Mouse (Mus musculus) heart, embryonic 14.5 days (tissue): ENCODE data around the gene Sp7. TPM values are rescaled to one million over a fixed set of nuclear protein-coding genes. Genes with fewer than 3 reads are reported as not detected.
"Not testable (repeated sequence)": the region's sequence is repeated elsewhere in the genome, so short reads cannot be mapped to it uniquely, and the experiment has no call there.

Experiments
- ATAC-seq: fragments of 200-750 bp; cut with Nextera tagmentation; 2 replicates; pipeline ENCODE4 v1.8.0; 2017; ENCODE audit warnings: low read depth, moderate TSS enrichment; ENCODE audit not compliant: insufficient number of reproducible peaks, insufficient read depth, low FRiP score
- H3K27ac ChIP-seq, 2 experiments: fragments of 200-500 bp in 1 of 2; fragments of 300-500 bp in 1 of 2; sonication (generic) in 1 of 2; replicated peaks in 1 of 2; 2 replicates each; pipeline ENCODE4 v1.5.1; 2012 to 2014; ENCODE audit warnings: low read depth in 2 of 2, low read length in 2 of 2, control low read depth in 1 of 2, mild to moderate bottlenecking in 1 of 2, mixed read lengths in 1 of 2; ENCODE audit not compliant: control insufficient read depth in 1 of 2, insufficient read depth in 1 of 2
- H3K27me3 ChIP-seq: fragments of 300-500 bp; sonication (generic); 2 replicates; pipeline ENCODE4 v1.6.1; 2014; ENCODE audit warnings: mild to moderate bottlenecking, low read length, control low read depth; ENCODE audit not compliant: control insufficient read depth, insufficient read depth
- H3K36me3 ChIP-seq: fragments of 300-500 bp; sonication (generic); 2 replicates; pipeline ENCODE4 v1.6.1; 2014; ENCODE audit warnings: mild to moderate bottlenecking, control low read depth, low read length, mixed read lengths; ENCODE audit not compliant: control insufficient read depth, insufficient read depth
- H3K4me1 ChIP-seq, 2 experiments: fragments of 200-500 bp in 1 of 2; fragments of 300-500 bp in 1 of 2; sonication (generic) in 1 of 2; 2 replicates each; pipeline ENCODE4 v1.6.1; 2012 to 2014; ENCODE audit warnings: low read length in 2 of 2, control low read depth in 1 of 2, mixed read lengths in 1 of 2; ENCODE audit not compliant: control insufficient read depth in 2 of 2, insufficient read depth in 2 of 2
- H3K4me2 ChIP-seq: fragments of 300-500 bp; sonication (generic); 2 replicates; pipeline ENCODE4 v1.6.1; 2014; ENCODE audit warnings: mild to moderate bottlenecking, low read length
- H3K4me3 ChIP-seq, 2 experiments: fragments of 200-500 bp in 1 of 2; fragments of 300-500 bp in 1 of 2; sonication (generic) in 1 of 2; 2 replicates each; pipeline ENCODE4 v1.5.1; 2012 to 2014; ENCODE audit warnings: low read length in 2 of 2, mild to moderate bottlenecking in 2 of 2, control low read depth in 1 of 2, low read depth in 1 of 2, moderate library complexity in 1 of 2; ENCODE audit not compliant: control insufficient read depth in 1 of 2, insufficient read depth in 1 of 2
- H3K9ac ChIP-seq: fragments of 300-500 bp; sonication (generic); 2 replicates; pipeline ENCODE4 v1.6.1; 2014; ENCODE audit warnings: mild to moderate bottlenecking, low read length
- H3K9me3 ChIP-seq: fragments of 300-500 bp; sonication (generic); 2 replicates; pipeline ENCODE4 v1.6.1; 2016; ENCODE audit warnings: low read length, control low read depth; ENCODE audit not compliant: control insufficient read depth
- WGBS: fragments of 180-500 bp; shearing (Covaris S2); extraction: QIAGEN DNeasy Blood & Tissue Kit; methylation state at CpG from one replicate; pipeline ENCODE4 v1.1.7; 2014; 5-methylcytosine and 5-hydroxymethylcytosine counted together
- polyA plus RNA-seq: library from polyadenylated mRNA; unstranded; fragments of >200 nt; fragmentation: Nextera tagmentation; extraction: Ambion mirVana; gene quantifications from 2 replicates; pipeline ENCODE4 v1.2.1, GENCODE M21; 2014

Sp7 gene
- polyA plus RNA-seq, 1 experiment from 2014 or later: 0.22 TPM

- H3K4me2 ChIP-seq: no peak overlapping the region
- 9% methylated on average over 1 of the region's 1 CpGs for WGBS
- no peak overlapping the region for H3K27ac ChIP-seq
- no peaks in the 10 kb centered on the region for H3K9me3 ChIP-seq
- H3K27me3 ChIP-seq: no peaks in the 10 kb centered on the region
- no peak overlapping the region for H3K9ac ChIP-seq
- H3K4me1 ChIP-seq: no peaks in the 10 kb centered on the region
- peaks cover 74% of the 10 kb centered on the region for H3K36me3 ChIP-seq
- no peak overlapping the region for H3K4me3 ChIP-seq
- ATAC-seq: no peak
These were observed 25.4 kb downstream of the Sp7 start for GRCm38 (mm10) chr15:102341580-102341979.

GRCm38 (mm10) chr15:102339612-102340011, 27.4 kb downstream of the Sp7 start:
- no peak overlapping the region for H3K4me2 ChIP-seq
- H3K9ac ChIP-seq: no peak overlapping the region
- no peaks in the 10 kb centered on the region for H3K4me1 ChIP-seq
- 65% methylated on average over 5 of the region's 5 CpGs for whole genome bisulfite sequencing
- no peak for ATAC-seq
- no peaks in the 10 kb centered on the region for H3K27me3 ChIP-seq
- H3K36me3 ChIP-seq: peaks cover 75% of the 10 kb centered on the region
- H3K9me3 ChIP-seq: no peaks in the 10 kb centered on the region
- H3K4me3 ChIP-seq: no peak overlapping the region
- H3K27ac ChIP-seq: no peak overlapping the region

GRCm38 (mm10) chr15:102336946-102337345, 30.0 kb downstream of the Sp7 start:
- ATAC-seq: no peak
- Histone ChIP-seq H3K9me3 (no peaks in the 10 kb centered on the region), H3K4me3 (no peak overlapping the region), H3K4me1 (peaks cover 4 to 11% of the 10 kb centered on the region in 2 experiments), H3K9ac (no peak overlapping the region), H3K36me3 (peaks cover 80% of the 10 kb centered on the region), H3K4me2 (no peak overlapping the region), H3K27ac (no peak overlapping the region), H3K27me3 (no peaks in the 10 kb centered on the region)
- WGBS: 82% methylated on average over 4 of the region's 4 CpGs

- H3K36me3 ChIP-seq: peaks cover 80% of the 10 kb centered on the region
- not testable (repeated sequence) for H3K27me3 ChIP-seq
These were observed 31.1 kb downstream of the Sp7 start for GRCm38 (mm10) chr15:102335925-102336324.

GRCm38 (mm10) chr15:102335254-102335653, 31.7 kb downstream of the Sp7 start:
- no peak overlapping the region for H3K4me3 ChIP-seq
- no peaks in the 10 kb centered on the region for H3K9me3 ChIP-seq
- H3K9ac ChIP-seq: no peak overlapping the region
- peaks cover 80% of the 10 kb centered on the region for H3K36me3 ChIP-seq
- ATAC-seq: no peak
- no peaks in the 10 kb centered on the region for H3K27me3 ChIP-seq
- no peak overlapping the region for H3K27ac ChIP-seq
- peaks cover 7 to 15% of the 10 kb centered on the region in 2 experiments for H3K4me1 ChIP-seq
- no peak overlapping the region for H3K4me2 ChIP-seq
- 81% methylated on average over 8 of the region's 8 CpGs for WGBS

More at GRCm38 (mm10) chr15:102335925-102336324, 31.1 kb downstream of the Sp7 start:
- peaks cover 7 to 15% of the 10 kb centered on the region in 2 experiments for H3K4me1 ChIP-seq
- not testable (repeated sequence) for H3K27ac ChIP-seq, H3K9me3 ChIP-seq, H3K9ac ChIP-seq, H3K4me3 ChIP-seq, ATAC-seq, H3K4me2 ChIP-seq
- 90% methylated on average over 5 of the region's 5 CpGs for WGBS

GRCm38 (mm10) chr15:102331610-102332015, 35.4 kb downstream of the Sp7 start, which contains the start of gene Myg1:
Gene Myg1 (plus strand): TSS chr15:102331709.
- ATAC-seq: peak; percentile 70
- H3K4me1 ChIP-seq: peaks cover 9 to 22% of the 10 kb centered on the region in 2 experiments
- peaks cover 69% of the 10 kb centered on the region for H3K36me3 ChIP-seq
- H3K27me3 ChIP-seq: no peaks in the 10 kb centered on the region
- H3K4me2 ChIP-seq: peak within 1 kb of the TSS; percentile 76
- H3K9me3 ChIP-seq: no peaks in the 10 kb centered on the region
- peak within 1 kb of the TSS; percentile 65 to 78 for H3K4me3 ChIP-seq
- H3K9ac ChIP-seq: peak within 1 kb of the TSS; percentile 71
- H3K27ac ChIP-seq: peak within 1 kb of the TSS; percentile 28 to 72; a peak in 3 of 4 replicates
- WGBS: 0% methylated on average over 30 of the region's 30 CpGs

GRCm38 (mm10) chr15:102326892-102327291, 40.1 kb downstream of the Sp7 start:
- no peak for ATAC-seq
- Histone ChIP-seq H3K9ac (peak overlapping the region; percentile 76), H3K4me1 (peaks cover 7 to 13% of the 10 kb centered on the region in 2 experiments; a peak in 3 of 4 replicates), H3K4me3 (peak overlapping the region; percentile 91 to 92; a peak in 3 of 4 replicates), H3K27me3 (no peaks in the 10 kb centered on the region), H3K9me3 (no peaks in the 10 kb centered on the region), H3K4me2 (peak overlapping the region; percentile 86), H3K36me3 (peaks cover 57% of the 10 kb centered on the region), H3K27ac (peak overlapping the region in 1 of 2 experiments; percentile 74; a peak in 1 of 4 replicates)
- 50% methylated on average over 8 of the region's 8 CpGs for WGBS
